Mouse (Mus musculus) kidney, embryonic 15.5 days (tissue): ENCODE measurements around the gene Cyp2d26. TPM values are rescaled to one million over a fixed set of nuclear protein-coding genes. Genes with fewer than 3 reads are reported as not detected.
"Not testable (repeated sequence)": the region's sequence is repeated elsewhere in the genome, so short reads cannot be mapped to it uniquely, and the experiment has no call there.

Source experiments
- ATAC-seq: fragments of 200-750 bp; cut with Nextera tagmentation; replicated peaks from 2 replicates; pipeline ENCODE4 v1.8.0; 2017; ENCODE audit warnings: moderate TSS enrichment; ENCODE audit not compliant: low FRiP score
- H3K27ac ChIP-seq: fragments of 300-500 bp; sonication (generic); 2 replicates; pipeline ENCODE4 v1.5.1; 2015; ENCODE audit warnings: mild to moderate bottlenecking, inconsistent platforms
- H3K27me3 ChIP-seq: fragments of 300-500 bp; sonication (generic); 2 replicates; pipeline ENCODE4 v1.6.1; 2015; ENCODE audit warnings: inconsistent platforms
- H3K36me3 ChIP-seq: fragments of 300-500 bp; sonication (generic); 2 replicates; pipeline ENCODE4 v1.6.1; 2015; ENCODE audit warnings: inconsistent platforms
- H3K4me1 ChIP-seq: fragments of 300-500 bp; sonication (generic); 2 replicates; pipeline ENCODE4 v1.6.1; 2015; ENCODE audit warnings: inconsistent platforms
- H3K4me2 ChIP-seq: fragments of 300-500 bp; sonication (generic); 2 replicates; pipeline ENCODE4 v1.6.1; 2015; ENCODE audit warnings: moderate library complexity, mild to moderate bottlenecking, inconsistent platforms
- H3K4me3 ChIP-seq: fragments of 300-500 bp; sonication (generic); replicated peaks from 2 replicates; pipeline ENCODE4 v1.5.1; 2015; ENCODE audit warnings: mild to moderate bottlenecking, inconsistent platforms
- H3K9ac ChIP-seq: fragments of 300-500 bp; sonication (generic); 2 replicates; pipeline ENCODE4 v1.6.1; 2015; ENCODE audit warnings: mild to moderate bottlenecking, inconsistent platforms
- H3K9me3 ChIP-seq: fragments of 300-500 bp; sonication (generic); replicated peaks from 2 replicates; pipeline ENCODE4 v1.6.1; 2016; ENCODE audit warnings: inconsistent platforms
- WGBS: fragments of 180-500 bp; shearing (Covaris S2); methylation state at CpG from one replicate; pipeline ENCODE4 v1.1.7; 2015; ENCODE audit warnings: mixed read lengths; 5-methylcytosine and 5-hydroxymethylcytosine counted together
- polyA plus RNA-seq: library from polyadenylated mRNA; unstranded; fragments of >200 nt; fragmentation: Nextera tagmentation; extraction: Ambion mirVana; gene quantifications from 2 replicates; pipeline ENCODE4 v1.2.1, GENCODE M21; 2015

Cyp2d26 gene
- polyA plus RNA-seq, 1 experiment from 2014 or later = 23.1 TPM

GRCm38 (mm10) chr15:82804708-82805639 is 10.9 kb upstream of the Cyp2d26 start:
- Histone ChIP-seq H3K27me3 (no peaks in the 10 kb centered on the region), H3K4me3 (no peak overlapping the region), H3K9ac (no peak overlapping the region), H3K36me3 (peaks cover 5% of the 10 kb centered on the region; the same call in 1 of the 2 replicates), H3K9me3 (no peaks in the 10 kb centered on the region), H3K27ac (no peak overlapping the region), H3K4me2 (no peak overlapping the region), H3K4me1 (no peaks in the 10 kb centered on the region)
- 74% methylated on average over 5 of the region's 5 CpGs for WGBS
- ATAC-seq = no peak

GRCm38 (mm10) chr15:82795936-82796440 is 1.9 kb upstream of the Cyp2d26 start:
- no peaks in the 10 kb centered on the region for H3K9me3 ChIP-seq
- no peaks in the 10 kb centered on the region for H3K27me3 ChIP-seq
- WGBS = 76% methylated on average over 3 of the region's 3 CpGs
- no peak overlapping the region for H3K27ac ChIP-seq
- ATAC-seq = no peak
- H3K4me3 ChIP-seq = no peak overlapping the region
- no peak overlapping the region for H3K4me2 ChIP-seq
- H3K36me3 ChIP-seq = no peaks in the 10 kb centered on the region
- H3K9ac ChIP-seq = no peak overlapping the region
- H3K4me1 ChIP-seq = no peaks in the 10 kb centered on the region

GRCm38 (mm10) chr15:82793868-82794267 is 226 bp downstream of the Cyp2d26 start:
- H3K27ac ChIP-seq = 0 out of 2 replicates have a peak overlapping the region, but pooled peaks have one; percentile 4

GRCm38 (mm10) chr15:82793454-82793853 is 640 bp downstream of the Cyp2d26 start:
- no peak for ATAC-seq
- Histone ChIP-seq H3K4me2 (no peak overlapping the region), H3K4me1 (no peaks in the 10 kb centered on the region), H3K27me3 (no peaks in the 10 kb centered on the region), H3K9me3 (no peaks in the 10 kb centered on the region), H3K27ac (no peak overlapping the region), H3K36me3 (no peaks in the 10 kb centered on the region), H3K4me3 (no peak overlapping the region), H3K9ac (no peak overlapping the region)
- WGBS = 50% methylated on average over 1 of the region's 1 CpGs

More at GRCm38 (mm10) chr15:82793868-82794267, 226 bp downstream of the Cyp2d26 start:
- Histone ChIP-seq H3K36me3 (no peaks in the 10 kb centered on the region), H3K4me3 (no peak overlapping the region), H3K27me3 (no peaks in the 10 kb centered on the region), H3K9me3 (no peaks in the 10 kb centered on the region), H3K9ac (no peak overlapping the region), H3K4me2 (no peak overlapping the region), H3K4me1 (no peaks in the 10 kb centered on the region)
- ATAC-seq = no peak
- WGBS = 84% methylated on average over 6 of the region's 6 CpGs

GRCm38 (mm10) chr15:82792566-82792965 is 1.5 kb downstream of the Cyp2d26 start:
- no peak for ATAC-seq
- Histone ChIP-seq H3K4me1 (no peaks in the 10 kb centered on the region), H3K27ac (no peak overlapping the region), H3K36me3 (no peaks in the 10 kb centered on the region), H3K9ac (no peak overlapping the region), H3K4me2 (no peak overlapping the region), H3K27me3 (no peaks in the 10 kb centered on the region), H3K4me3 (no peak overlapping the region), H3K9me3 (no peaks in the 10 kb centered on the region)
- WGBS = 90% methylated on average over 11 of the region's 11 CpGs

GRCm38 (mm10) chr15:82784581-82784980 is 9.5 kb downstream of the Cyp2d26 start:
- no peak for ATAC-seq
- no peaks in the 10 kb centered on the region for H3K36me3 ChIP-seq
- 88% methylated on average over 1 of the region's 1 CpGs for WGBS
- no peak overlapping the region for H3K4me2 ChIP-seq
- no peak overlapping the region for H3K27ac ChIP-seq
- H3K27me3 ChIP-seq = no peaks in the 10 kb centered on the region
- no peak overlapping the region for H3K9ac ChIP-seq
- no peak overlapping the region for H3K4me3 ChIP-seq
- H3K9me3 ChIP-seq = no peaks in the 10 kb centered on the region
- H3K4me1 ChIP-seq = no peaks in the 10 kb centered on the region

- no peak overlapping the region for H3K4me2 ChIP-seq
- no peaks in the 10 kb centered on the region for H3K27me3 ChIP-seq
- H3K4me1 ChIP-seq = no peaks in the 10 kb centered on the region
- H3K9me3 ChIP-seq = no peaks in the 10 kb centered on the region
- no peak overlapping the region for H3K27ac ChIP-seq
- WGBS = 37% methylated on average over 1 of the region's 1 CpGs
- no peak for ATAC-seq
- H3K36me3 ChIP-seq = no peaks in the 10 kb centered on the region
- H3K4me3 ChIP-seq = no peak overlapping the region
- H3K9ac ChIP-seq = no peak overlapping the region
These were observed 10.3 kb downstream of the Cyp2d26 start for GRCm38 (mm10) chr15:82783800-82784199.

- not testable (repeated sequence) for H3K4me3 ChIP-seq, H3K4me1 ChIP-seq, H3K36me3 ChIP-seq, H3K4me2 ChIP-seq, ATAC-seq, H3K27ac ChIP-seq, H3K27me3 ChIP-seq, H3K9ac ChIP-seq, H3K9me3 ChIP-seq
- 84% methylated on average over 5 of the region's 5 CpGs for WGBS
These were observed 16.2 kb downstream of the Cyp2d26 start for GRCm38 (mm10) chr15:82777856-82778255.

GRCm38 (mm10) chr15:82765943-82766342 is 28.2 kb downstream of the Cyp2d26 start:
- H3K4me1 ChIP-seq = no peaks in the 10 kb centered on the region
- no peak overlapping the region for H3K4me3 ChIP-seq
- H3K27ac ChIP-seq = no peak overlapping the region
- no peaks in the 10 kb centered on the region for H3K27me3 ChIP-seq
- no peak for ATAC-seq
- H3K9me3 ChIP-seq = no peaks in the 10 kb centered on the region
- no peak overlapping the region for H3K9ac ChIP-seq
- no peak overlapping the region for H3K4me2 ChIP-seq
- WGBS = 88% methylated on average over 2 of the region's 2 CpGs
- no peaks in the 10 kb centered on the region for H3K36me3 ChIP-seq

GRCm38 (mm10) chr15:82764881-82765280 is 29.2 kb downstream of the Cyp2d26 start:
- no peak overlapping the region for H3K4me2 ChIP-seq
- H3K27ac ChIP-seq = no peak overlapping the region
- no peaks in the 10 kb centered on the region for H3K36me3 ChIP-seq
- H3K9ac ChIP-seq = no peak overlapping the region
- no peaks in the 10 kb centered on the region for H3K27me3 ChIP-seq
- no peak for ATAC-seq
- H3K4me1 ChIP-seq = no peaks in the 10 kb centered on the region
- H3K4me3 ChIP-seq = no peak overlapping the region
- 80% methylated on average over 6 of the region's 6 CpGs for WGBS
- H3K9me3 ChIP-seq = no peaks in the 10 kb centered on the region

GRCm38 (mm10) chr15:82763631-82764420 is 30.3 kb downstream of the Cyp2d26 start, which contains the start of gene Cyp2d40:
Cyp2d40 (minus strand) TSS chr15:82764183.
- no peaks in the 10 kb centered on the region for H3K36me3 ChIP-seq
- no peaks in the 10 kb centered on the region for H3K9me3 ChIP-seq
- no peak within 1 kb of the TSS for H3K9ac ChIP-seq
- H3K4me2 ChIP-seq = no peak within 1 kb of the TSS
- H3K27me3 ChIP-seq = no peaks in the 10 kb centered on the region
- no peak within 1 kb of the TSS for H3K4me3 ChIP-seq
- H3K27ac ChIP-seq = no peak within 1 kb of the TSS
- H3K4me1 ChIP-seq = no peaks in the 10 kb centered on the region
- 91% methylated on average over 9 of the region's 9 CpGs for WGBS
- ATAC-seq = no peak

GRCm38 (mm10) chr15:82748141-82748540 is 46.0 kb downstream of the Cyp2d26 start:
- no peaks in the 10 kb centered on the region for H3K36me3 ChIP-seq
- H3K4me2 ChIP-seq = no peak overlapping the region
- H3K27ac ChIP-seq = no peak overlapping the region
- H3K27me3 ChIP-seq = no peaks in the 10 kb centered on the region
- no peak overlapping the region for H3K9ac ChIP-seq
- WGBS = 56% methylated on average over 1 of the region's 1 CpGs
- no peak overlapping the region for H3K4me3 ChIP-seq
- H3K4me1 ChIP-seq = no peaks in the 10 kb centered on the region
- H3K9me3 ChIP-seq = no peaks in the 10 kb centered on the region
- ATAC-seq = no peak
